Mouse (Mus musculus): ENCODE results near the gene Ppp2r2c. TPM values are rescaled to one million over a fixed set of nuclear protein-coding genes. Genes with fewer than 3 reads are reported as not detected.
A peak's percentile ranks its signal among the peaks of the same experiment; 100 is the strongest.
"Not testable (repeated sequence)": the region's sequence is repeated elsewhere in the genome, so short reads cannot be mapped to it uniquely, and the experiment has no call there.

Ppp2r2c gene
- total RNA-seq, 2 experiments from 2014 or later = 1.2 TPM

DNA sequence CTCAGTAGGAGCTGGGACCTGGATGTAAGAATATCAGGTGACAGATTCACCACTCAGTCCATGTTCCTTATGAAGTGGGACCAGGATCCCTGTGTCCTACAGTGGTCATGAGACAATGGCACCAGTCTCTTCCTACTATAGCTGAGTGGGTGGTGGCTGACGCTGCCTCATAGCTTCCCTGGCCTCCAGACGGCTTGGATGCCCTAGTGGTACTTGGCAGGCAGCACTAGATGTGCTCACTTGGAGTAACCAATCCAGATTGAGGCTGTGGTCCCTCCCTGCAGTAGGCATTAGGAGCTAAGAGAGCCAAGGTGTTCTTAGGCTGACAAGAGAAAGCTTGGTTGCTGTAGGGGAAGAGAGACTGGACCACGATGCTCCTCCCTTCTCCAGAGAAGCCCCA is 61.1 kb downstream of the Ppp2r2c start:
- DNase-seq = no peak

DNA sequence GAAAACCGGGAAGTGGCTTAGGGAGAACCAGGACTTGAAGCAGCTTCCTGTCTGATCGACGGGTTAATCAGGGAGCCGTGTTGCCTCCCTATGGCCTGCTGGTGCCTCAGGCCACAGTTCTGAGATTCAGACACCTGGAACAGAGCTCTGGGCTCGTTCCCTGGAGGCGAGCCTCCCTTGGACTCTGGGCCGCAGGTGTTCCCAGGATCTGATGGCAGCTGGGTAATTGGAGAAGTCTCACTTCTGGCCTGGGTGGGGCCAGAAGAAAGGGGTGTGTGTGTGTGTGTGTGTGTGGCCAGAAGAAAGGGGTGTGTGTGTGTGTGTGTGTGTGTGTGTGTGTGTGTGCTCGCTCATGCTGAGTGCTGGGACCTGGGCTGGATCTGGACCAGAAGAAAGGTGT is 65.1 kb downstream of the Ppp2r2c start:
- no peak for DNase-seq

DNA sequence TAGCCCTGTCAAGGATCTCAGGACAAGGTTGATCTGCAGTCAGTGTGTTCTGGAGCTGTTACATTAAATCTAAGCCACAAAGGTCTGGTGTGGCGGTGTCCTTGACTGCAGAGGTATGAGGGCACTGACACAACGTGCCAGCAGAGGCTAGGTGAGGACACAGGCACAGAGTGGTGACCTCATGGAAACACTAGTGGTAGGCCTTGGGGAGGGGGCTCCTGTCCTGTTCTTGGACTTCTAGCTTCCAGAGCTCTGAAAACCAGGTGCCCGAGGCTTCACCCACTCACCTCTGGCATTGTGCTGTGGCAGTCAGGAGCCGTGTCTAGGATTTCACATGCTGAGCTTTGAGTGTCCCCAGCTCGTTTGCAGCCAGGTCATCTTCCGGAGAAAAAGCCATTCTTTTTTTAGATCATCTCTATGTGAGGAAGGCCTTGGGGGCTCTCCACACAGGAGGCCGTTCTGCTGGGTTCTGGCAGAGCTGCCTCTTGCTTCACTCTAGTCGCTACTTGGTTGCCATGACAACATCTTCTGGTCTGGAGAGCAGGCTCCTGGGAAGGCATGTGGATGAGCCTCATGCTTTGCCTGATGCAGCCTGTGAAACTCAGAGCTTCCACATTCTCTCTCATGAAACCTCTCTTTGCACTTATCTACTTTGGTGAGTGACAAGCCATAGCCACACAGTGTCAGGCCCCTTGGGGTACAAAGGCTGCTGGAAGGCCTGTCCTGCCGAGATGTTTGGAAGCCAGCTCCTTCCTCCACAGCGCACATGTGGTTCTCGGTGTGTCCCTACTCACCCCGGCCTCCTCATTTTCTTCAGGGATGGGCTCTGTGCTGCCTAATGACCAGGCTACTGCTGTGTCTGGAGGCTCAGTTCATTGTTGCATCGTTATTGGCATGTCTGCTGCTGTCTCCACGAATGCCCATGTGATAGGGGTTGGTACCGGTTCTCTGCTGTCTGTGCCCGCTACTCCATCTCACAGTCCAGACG is 67.5 kb downstream of the Ppp2r2c start:
- DNase-seq = no peak

DNA sequence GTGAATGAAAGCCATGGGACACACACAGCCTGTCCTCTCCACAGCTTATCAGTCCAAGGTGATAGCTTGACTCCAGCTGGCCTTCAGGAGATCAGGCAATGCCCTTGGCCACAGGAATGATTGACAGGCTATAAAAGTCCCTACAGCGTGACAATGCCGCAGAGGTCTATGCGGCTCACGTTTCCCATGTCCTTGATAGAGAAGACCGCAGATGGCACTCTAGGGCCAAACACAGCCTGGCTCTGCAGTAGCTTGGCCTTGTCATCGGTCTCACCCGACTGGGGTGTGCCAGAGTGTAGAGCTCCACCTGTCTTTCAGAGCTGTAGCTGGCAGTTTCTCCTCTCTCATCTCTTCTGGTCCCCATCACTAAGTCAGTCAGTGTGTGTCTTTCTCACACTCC is 68.2 kb downstream of the Ppp2r2c start:
- no peak for DNase-seq

DNA sequence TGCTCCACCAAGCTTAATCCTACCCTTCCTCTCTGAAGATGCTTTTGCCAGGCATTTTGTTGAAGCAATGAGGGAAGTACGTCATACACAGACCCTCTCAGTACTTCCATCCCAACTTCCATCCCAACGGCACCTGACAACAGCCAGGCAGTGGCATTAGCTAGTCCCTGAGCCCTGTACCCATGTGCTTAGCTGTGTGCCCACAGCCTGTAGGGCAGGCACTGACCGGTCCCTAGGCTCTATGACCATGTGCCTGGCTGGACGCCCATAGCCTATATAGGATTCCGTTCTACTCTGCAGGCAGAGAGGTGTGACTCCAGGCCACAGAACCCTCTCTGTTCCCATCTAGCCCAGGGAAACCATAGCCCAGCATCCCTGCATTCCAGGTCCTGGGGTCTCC is 69.7 kb downstream of the Ppp2r2c start:
- no peak for DNase-seq

DNA sequence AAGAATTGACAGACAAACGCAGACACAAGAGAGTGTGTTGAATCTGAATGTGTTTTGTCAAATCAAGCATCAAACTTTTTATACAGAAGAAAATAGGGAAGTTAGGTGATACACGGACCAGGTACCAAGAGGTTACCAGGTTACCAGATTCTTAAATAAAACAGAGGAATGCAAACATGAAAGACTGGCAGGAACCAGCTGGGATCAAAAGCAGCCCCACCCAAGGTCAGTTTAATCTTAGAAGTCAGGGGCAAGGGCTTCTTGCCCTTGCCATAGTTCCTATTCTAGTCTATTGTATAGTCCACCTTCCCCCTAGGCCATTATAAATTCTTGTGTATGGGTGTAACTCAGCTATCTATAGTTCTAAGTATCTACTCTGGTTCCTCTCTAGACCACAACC is 70.7 kb downstream of the Ppp2r2c start:
- not testable (repeated sequence) for DNase-seq

DNA sequence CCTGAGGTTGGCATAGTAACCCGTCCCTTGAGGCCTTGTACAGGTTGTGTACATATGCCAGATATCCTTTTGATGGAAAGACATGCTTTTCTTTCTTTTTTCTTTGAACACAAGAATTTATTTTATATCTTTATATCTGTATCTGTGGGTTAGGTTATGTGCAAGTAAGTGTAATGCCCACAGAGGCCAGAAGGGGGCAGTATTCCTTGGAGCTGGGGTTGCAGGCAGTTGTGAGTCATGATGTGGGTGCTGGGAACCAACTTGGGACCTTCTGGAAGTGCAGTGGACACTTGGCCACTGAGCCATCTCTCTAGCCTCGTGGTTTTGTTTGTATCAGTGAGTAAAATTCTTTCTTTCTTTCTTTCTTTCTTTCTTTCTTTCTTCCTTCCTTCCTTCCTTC is 74.1 kb downstream of the Ppp2r2c start:
- no peak for DNase-seq

DNA sequence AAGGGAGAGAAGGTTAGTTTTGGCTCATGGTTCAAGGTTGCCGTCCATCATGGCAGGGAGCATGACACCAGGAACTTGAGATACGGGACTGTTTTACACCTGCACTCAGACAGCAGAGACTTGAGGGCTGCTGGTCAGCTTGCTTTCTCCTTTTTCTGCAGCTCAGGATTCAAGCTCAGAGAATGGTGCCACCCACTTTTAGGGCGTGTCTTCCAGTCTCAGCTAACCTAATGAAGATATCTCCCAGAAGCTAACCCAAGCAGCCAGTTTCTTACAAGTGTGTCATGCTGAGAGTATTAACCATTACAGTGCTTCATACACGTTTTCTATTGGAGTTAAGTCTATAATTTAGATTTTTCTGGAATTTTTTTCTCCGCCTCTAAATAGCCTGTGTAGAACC is 76.2 kb downstream of the Ppp2r2c start:
- no peak for DNase-seq

DNA sequence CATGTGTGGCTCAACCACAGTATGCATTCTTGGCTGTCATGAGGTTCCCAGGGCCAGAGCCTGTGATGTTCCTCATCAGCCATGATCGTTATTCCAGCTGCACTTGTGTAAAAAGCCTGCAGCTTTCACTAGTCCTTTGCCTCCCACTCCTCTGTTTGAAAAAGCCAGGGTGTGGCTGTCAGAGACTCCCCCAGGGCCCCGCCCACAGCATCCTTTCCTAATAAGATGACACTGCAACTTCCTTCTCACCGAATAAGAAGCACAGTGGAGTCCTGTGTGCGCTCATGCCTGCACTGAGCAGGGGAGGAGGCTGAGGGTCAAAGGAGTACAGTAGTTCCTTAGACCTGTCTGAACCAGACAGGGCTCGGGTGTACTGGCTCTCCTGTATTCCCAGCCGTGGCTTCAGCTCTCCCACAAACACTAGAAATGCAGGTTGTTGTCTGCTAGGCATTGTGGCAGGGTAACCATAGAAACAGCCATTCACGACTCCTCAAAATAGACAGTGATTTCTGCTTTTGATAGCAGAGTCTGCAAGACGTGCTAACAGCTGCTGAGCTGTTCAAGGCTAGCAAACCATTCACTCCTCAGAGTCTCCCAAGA is 76.9 kb downstream of the Ppp2r2c start:
- DNase-seq = no peak

DNA sequence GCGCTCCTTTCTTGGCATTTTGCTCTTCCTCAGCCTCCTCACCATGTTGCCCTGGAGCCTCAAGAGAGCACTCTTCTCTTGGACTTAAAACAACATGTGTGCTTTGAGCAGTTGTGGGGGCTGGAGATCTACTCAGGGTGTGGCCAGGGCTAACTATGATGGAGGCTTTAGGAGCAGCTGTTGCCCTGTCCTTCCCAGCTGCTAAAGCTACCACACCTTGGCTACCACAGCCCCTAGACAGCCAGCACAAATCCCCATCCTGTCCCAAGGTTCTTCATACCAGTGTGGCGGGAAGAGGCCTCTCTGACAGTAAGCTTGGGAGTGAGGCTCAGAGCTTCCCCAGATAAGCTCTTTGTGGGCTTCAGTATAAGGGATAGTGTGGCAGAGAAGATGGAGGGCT is 77.4 kb downstream of the Ppp2r2c start:
- no peak for DNase-seq

DNA sequence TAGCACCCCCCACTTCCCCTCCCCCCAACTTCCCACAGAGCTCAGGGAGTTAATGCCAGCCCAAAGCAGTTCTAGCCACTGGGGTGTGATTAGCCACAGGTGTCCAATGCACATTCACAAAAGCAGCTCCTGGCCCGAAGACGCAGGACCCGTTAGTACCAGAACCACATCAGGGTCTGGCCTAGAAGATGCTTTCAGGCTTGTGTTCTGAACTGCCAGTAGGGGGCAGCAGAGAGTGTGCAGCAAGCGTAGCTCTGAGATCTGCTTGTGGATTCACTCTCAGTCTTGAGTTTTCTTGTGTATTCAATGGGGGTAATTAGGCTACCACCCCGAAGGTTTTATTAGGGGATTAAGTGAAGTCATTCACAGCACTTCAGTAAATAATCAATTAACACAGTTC is 78.1 kb downstream of the Ppp2r2c start:
- peak; percentile 64 for DNase-seq

DNA sequence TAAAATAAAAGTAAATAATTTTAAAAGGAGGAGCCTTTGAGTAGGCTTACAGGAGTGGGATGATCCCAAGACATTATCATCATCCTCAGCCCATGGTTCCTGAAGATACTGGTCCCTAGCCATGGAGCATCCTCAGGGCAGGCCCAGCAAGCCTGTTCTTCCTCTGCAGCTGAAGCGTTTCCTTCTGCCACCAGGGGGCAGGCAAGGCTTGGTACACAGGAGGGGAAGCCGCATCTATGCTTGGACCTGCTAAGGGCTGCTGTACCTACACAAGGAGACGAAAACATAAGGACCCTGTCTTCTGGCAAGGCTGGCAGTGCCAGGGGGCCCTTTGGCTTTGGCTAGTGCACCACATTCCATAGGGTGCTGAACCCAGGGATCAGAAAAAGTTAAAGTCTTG is 80.5 kb downstream of the Ppp2r2c start:
- DNase-seq = peak; percentile 83

DNA sequence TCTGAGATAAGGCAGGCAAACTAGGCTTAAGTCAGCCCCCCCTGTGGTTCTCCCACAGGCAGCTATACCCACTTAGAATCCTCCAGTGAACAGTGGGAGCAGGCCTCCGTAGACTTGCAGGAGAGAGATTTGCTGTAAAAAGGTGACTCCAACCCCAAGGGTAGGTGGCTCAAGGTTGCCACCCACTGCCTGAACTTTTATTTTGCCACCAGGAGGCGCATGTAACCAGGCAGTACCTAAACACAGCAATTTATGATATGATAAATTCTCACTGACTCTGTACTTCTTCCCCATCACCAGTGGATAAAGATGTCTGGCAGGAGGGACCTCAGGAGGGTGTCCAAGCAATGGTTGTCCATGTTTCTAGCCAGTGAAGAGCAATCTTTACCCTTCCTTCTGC is 82.6 kb downstream of the Ppp2r2c start:
- DNase-seq = no peak

DNA sequence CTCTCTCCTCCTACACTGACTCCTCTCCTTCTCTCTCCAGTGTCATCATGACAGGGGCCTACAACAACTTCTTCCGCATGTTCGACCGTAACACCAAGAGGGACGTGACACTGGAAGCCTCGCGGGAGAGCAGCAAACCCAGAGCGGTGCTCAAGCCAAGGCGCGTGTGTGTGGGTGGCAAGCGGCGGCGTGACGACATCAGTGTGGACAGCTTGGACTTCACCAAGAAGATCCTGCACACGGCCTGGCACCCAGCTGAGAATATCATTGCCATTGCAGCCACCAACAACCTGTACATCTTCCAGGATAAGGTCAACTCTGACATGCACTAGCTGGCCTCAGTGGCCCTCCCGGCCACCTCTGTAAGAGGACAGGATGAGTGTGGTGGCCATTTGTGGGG is 84.0 kb downstream of the Ppp2r2c start:
- no peak for DNase-seq

DNA sequence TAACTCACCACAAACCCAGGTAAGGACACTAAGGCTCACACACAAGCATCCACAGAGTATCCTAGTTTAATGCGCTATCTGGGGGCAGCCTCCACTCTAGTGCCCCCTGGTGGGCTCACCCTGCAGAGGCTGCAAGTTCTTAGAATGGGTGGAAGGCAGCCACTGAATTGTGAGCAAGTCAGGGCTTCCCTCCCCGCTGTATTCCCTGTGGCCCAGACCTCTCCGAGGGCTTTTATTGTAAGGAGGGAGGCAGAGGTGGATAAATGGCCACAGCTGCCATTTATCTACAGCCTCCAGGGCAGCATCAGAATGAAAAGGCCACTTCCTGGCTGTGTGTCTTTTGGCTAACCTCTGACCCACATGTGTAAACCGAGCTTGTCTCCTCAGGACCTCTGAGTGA is 87.1 kb downstream of the Ppp2r2c start:
- peak; percentile 34 for DNase-seq

DNA sequence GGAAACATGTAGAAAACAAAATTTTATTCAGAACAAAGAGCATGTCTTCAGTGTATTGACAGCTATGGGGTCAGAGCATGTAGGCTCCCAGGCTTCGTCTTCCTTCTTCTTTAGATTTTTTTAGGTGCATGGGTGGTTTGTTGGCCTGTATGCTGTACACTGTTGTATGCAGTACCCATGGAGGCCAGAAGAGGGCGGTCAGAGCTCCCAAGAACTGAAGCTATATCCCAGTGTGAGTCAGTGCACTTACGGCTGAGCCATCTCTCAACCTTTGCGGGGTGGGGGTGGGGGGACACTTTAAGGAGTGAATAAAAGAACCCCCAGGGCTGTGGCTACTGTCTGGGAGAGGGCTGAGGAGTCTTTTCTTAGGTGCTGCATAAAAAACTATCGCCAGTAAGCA is 90.5 kb downstream of the Ppp2r2c start:
- DNase-seq = peak; percentile 77

DNA sequence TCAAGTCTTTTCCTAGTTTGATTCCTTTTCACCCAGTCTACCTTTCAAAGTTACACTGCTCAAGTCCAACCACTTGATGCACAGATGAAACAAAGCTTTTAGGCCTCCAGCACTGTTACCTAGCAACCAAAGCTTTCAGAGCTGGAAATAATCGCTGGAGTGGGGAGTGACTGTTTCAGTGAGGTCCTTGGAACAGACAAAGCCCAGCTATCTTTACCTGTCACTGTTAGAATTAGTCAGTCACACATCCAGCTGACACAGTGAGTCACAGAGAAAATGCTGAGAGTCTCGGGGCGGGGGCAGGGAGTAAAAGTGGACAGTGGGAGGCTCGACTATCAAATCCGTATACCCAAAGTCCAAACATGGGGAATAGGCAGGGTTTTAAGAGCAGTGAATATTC is 92.2 kb downstream of the Ppp2r2c start:
- no peak for DNase-seq

DNA sequence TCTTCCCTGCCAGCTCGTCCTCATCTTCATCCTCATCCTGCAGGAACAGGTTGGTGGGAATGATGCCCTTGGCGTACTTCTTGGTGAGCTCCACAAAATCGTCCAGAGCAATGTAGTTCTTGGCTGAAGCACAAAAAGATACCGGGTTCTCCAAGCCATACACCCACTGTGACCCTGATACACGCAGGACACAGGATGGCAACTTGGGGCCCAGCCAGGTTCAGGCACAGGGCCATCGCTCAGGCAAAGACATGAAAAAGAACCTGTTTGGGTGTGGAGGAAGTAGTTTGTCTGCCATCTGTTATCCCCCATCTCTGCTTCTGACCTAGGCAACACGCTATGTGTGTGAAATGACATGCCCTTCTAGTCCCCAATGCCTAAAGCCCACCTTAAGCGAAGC is 103.3 kb downstream of the Ppp2r2c start:
- no peak for DNase-seq

DNA sequence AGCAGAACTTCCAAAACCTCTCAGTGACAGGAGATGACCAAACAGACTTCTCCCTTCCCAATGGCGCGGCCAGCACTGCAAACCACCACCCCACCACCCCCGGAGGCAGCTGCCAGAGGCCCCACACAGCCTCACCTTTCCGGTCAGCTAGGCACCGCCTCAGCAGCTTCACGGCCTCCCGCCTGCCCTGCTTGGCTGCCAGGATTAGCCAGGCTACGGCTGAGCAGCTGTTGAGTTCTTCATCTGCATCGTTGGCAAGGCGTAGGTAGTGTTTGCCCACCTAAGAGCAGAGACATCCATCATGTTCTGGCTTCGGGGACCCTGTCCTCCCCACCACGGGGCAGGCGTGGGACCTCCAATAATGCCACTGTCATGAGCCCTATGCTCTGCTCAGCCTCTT is 107.0 kb downstream of the Ppp2r2c start:
- DNase-seq = no peak

DNA sequence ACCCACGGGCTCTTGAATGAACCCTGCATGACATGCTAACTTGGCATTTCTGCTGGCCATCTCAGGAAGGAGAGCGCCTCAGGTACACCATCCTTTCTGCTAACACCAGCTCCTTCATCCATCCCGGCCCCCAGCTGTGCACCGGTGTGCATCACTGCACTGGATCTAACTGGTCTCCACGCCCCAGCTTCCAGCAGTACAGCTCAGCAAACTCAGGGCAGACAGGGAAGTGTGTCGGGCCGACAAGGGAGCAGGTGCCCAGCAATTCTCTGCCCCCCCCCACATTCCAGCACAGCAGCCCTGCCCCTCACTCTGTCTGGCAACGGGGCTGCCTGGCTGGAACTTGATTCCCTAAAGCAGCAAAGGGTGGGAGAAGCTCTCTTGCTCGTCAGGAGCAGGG is 109.5 kb downstream of the Ppp2r2c start:
- no peak for DNase-seq

DNA sequence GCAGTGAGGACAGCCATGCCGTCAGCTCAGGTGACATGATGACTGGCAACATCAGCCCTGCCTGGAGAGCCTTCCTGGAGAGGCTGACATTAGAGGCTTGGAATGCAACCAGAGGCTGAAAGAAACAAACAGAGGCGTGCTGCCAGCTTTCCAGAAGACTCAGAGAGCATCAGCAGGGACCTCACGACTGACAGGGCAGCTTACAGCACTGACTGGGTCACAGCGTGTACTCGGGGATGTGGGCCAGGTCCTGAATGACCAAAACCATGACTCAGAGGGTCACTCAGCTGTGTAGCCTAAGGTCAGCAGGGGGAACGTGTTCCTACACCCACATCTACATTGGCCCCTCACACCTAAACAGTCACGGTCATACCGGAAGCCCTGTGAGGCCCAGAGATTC is 110.7 kb downstream of the Ppp2r2c start:
- no peak for DNase-seq

DNA sequence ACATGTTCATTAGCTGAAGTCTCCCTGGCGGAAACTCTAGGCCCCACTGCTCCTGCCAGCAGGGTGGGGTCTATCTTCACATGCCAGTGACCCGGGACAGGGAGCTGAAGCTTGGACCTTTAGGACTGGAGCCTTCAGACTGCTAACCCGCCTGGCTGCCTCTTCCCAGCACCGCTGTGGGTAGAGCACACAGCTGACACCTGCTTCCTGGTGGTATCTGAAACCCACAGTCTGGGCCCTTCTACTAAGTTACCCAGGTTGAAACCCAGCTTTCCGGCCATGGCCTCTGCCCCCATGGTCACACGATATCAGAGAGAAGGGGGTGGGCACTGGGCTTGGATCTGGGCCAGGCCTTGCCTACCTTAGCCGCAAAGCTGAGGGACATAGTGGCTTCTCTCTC is 111.3 kb downstream of the Ppp2r2c start:
- no peak for DNase-seq

DNA sequence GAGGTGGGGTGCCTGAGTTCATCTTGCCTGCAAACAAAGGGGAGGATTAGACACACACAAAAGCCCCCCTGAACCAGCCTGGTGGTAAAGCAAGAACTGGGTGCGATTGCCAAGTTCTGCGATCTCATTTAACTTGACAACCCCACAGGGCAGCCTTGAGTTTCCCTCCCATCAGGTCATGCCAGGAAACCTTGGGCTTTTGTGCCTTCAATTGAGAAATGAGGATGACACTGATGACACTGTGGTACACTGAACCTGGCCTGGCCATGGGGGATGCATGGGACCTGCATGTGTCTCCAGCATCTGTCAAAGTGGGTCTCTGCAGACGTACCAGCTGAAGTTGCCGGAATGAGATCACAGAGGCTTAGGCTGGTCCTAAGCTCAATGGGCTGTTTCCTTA is 114.0 kb downstream of the Ppp2r2c start:
- DNase-seq = no peak

DNA sequence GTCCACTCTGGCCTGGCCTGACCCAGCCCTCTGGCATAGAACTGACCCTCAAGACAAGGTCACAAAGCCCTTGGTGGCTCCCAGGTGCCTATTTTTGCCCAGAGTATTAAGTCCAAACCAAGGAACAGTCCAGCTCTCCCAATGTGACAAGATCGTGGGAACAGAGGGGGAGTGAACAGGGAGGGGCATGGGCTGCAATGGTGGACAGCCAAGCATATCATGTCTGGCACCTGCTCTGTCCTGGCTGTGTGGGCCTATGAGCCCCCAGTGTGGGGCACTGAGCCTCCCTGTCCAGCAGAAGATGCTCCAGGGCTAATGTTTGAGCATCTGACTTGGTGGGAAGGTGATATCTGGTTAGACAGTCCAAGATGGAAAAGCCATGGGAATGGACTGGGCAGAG is 118.3 kb downstream of the Ppp2r2c start:
- DNase-seq = no peak
